Mouse (Mus musculus): ENCODE data around the gene Tnrc18. TPM values are rescaled to one million over a fixed set of nuclear protein-coding genes. Genes with fewer than 3 reads are reported as not detected.

Gene Tnrc18
- polyA plus RNA-seq, 1 experiment from 2014 or later, result 32.5 TPM

- no peak overlapping the region for H3K4me3 ChIP-seq (ENCODE audit: low read depth, low read length)
- WGBS, result 71% methylated on average over 25 of the region's 25 CpGs
- no peak overlapping the region for H3K4me2 ChIP-seq (ENCODE audit: low read depth)
- ATAC-seq (ENCODE audit: insufficient read depth, low FRiP score, low TSS enrichment) (peak; percentile 14; the same call in 1 of the 2 replicates), DNase-seq (ENCODE audit: low spot score) (no peak)
- no peak overlapping the region for H3K27ac ChIP-seq (ENCODE audit: low read depth, low read length)
- no peaks in the 10 kb centered on the region for H3K36me3 ChIP-seq (ENCODE audit: control insufficient read depth, insufficient read depth, low read length)
- H3K9ac ChIP-seq (ENCODE audit: low read length), result no peak overlapping the region
- H3K27me3 ChIP-seq (ENCODE audit: control insufficient read depth, insufficient read depth, low read length), result no peaks in the 10 kb centered on the region
- H3K4me1 ChIP-seq (ENCODE audit: control insufficient read depth, insufficient read depth, low read length), result no peaks in the 10 kb centered on the region
- no peaks in the 10 kb centered on the region for H3K9me3 ChIP-seq (ENCODE audit: control insufficient read depth, low read length)
These were observed 99.0 kb downstream of the Tnrc18 start for GRCm38 (mm10) chr5:142718486-142718885.

- no peak overlapping the region for H3K4me3 ChIP-seq (ENCODE audit: low read depth, low read length)
- no peaks in the 10 kb centered on the region for H3K27me3 ChIP-seq (ENCODE audit: control insufficient read depth, insufficient read depth, low read length)
- H3K4me1 ChIP-seq (ENCODE audit: control insufficient read depth, insufficient read depth, low read length), result no peaks in the 10 kb centered on the region
- H3K36me3 ChIP-seq (ENCODE audit: control insufficient read depth, insufficient read depth, low read length), result no peaks in the 10 kb centered on the region; the same call in 1 of the 2 replicates
- WGBS, result 32% methylated on average over 4 of the region's 4 CpGs
- H3K9ac ChIP-seq (ENCODE audit: low read length), result no peak overlapping the region
- ATAC-seq (ENCODE audit: insufficient read depth, low FRiP score, low TSS enrichment) (peak; percentile 69), DNase-seq (ENCODE audit: low spot score) (peak; percentile 83)
- H3K4me2 ChIP-seq (ENCODE audit: low read depth), result no peak overlapping the region
- H3K27ac ChIP-seq (ENCODE audit: low read depth, low read length), result no peak overlapping the region
- H3K9me3 ChIP-seq (ENCODE audit: control insufficient read depth, low read length), result no peaks in the 10 kb centered on the region
These were observed 99.4 kb downstream of the Tnrc18 start for GRCm38 (mm10) chr5:142718037-142718436.

- Histone ChIP-seq H3K36me3 (ENCODE audit: control insufficient read depth, insufficient read depth, low read length) (peaks cover 3% of the 10 kb centered on the region; the same call in 1 of the 2 replicates), H3K9me3 (ENCODE audit: control insufficient read depth, low read length) (peaks cover 7% of the 10 kb centered on the region; the same call in 1 of the 2 replicates), H3K9ac (ENCODE audit: low read length) (no peak overlapping the region), H3K27ac (ENCODE audit: low read depth, low read length) (no peak overlapping the region), H3K4me1 (ENCODE audit: control insufficient read depth, insufficient read depth, low read length) (no peaks in the 10 kb centered on the region), H3K4me3 (ENCODE audit: low read depth, low read length) (no peak overlapping the region), H3K27me3 (ENCODE audit: control insufficient read depth, insufficient read depth, low read length) (no peaks in the 10 kb centered on the region), H3K4me2 (ENCODE audit: low read depth) (no peak overlapping the region)
- WGBS, result 83% methylated on average over 6 of the region's 6 CpGs
- ATAC-seq (ENCODE audit: insufficient read depth, low FRiP score, low TSS enrichment), result no peak
- DNase-seq (ENCODE audit: low spot score), result no peak
These were observed 101.4 kb downstream of the Tnrc18 start for GRCm38 (mm10) chr5:142716056-142716455.

- Histone ChIP-seq H3K9ac (ENCODE audit: low read length) (no peak overlapping the region), H3K4me3 (ENCODE audit: low read depth, low read length) (no peak overlapping the region), H3K4me2 (ENCODE audit: low read depth) (no peak overlapping the region), H3K27ac (ENCODE audit: low read depth, low read length) (no peak overlapping the region), H3K27me3 (ENCODE audit: control insufficient read depth, insufficient read depth, low read length) (no peaks in the 10 kb centered on the region), H3K4me1 (ENCODE audit: control insufficient read depth, insufficient read depth, low read length) (no peaks in the 10 kb centered on the region), H3K36me3 (ENCODE audit: control insufficient read depth, insufficient read depth, low read length) (peaks cover 3% of the 10 kb centered on the region; the same call in 1 of the 2 replicates), H3K9me3 (ENCODE audit: control insufficient read depth, low read length) (peaks cover 7% of the 10 kb centered on the region; the same call in 1 of the 2 replicates)
- WGBS, result 88% methylated on average over 9 of the region's 9 CpGs
- DNase-seq (ENCODE audit: low spot score) (no peak), ATAC-seq (ENCODE audit: insufficient read depth, low FRiP score, low TSS enrichment) (no peak)
These were observed 102.4 kb downstream of the Tnrc18 start for GRCm38 (mm10) chr5:142715059-142715458.

GRCm38 (mm10) chr5:142713966-142714365, 103.5 kb downstream of the Tnrc18 start:
- H3K9me3 ChIP-seq (ENCODE audit: control insufficient read depth, low read length), result peaks cover 7% of the 10 kb centered on the region; the same call in 1 of the 2 replicates
- no peak overlapping the region for H3K27ac ChIP-seq (ENCODE audit: low read depth, low read length)
- ATAC-seq (ENCODE audit: insufficient read depth, low FRiP score, low TSS enrichment), result no peak
- WGBS, result 90% methylated on average over 10 of the region's 10 CpGs
- no peak overlapping the region for H3K9ac ChIP-seq (ENCODE audit: low read length)
- no peaks in the 10 kb centered on the region for H3K4me1 ChIP-seq (ENCODE audit: control insufficient read depth, insufficient read depth, low read length)
- H3K27me3 ChIP-seq (ENCODE audit: control insufficient read depth, insufficient read depth, low read length), result no peaks in the 10 kb centered on the region
- no peak overlapping the region for H3K4me2 ChIP-seq (ENCODE audit: low read depth)
- DNase-seq (ENCODE audit: low spot score), result no peak
- H3K36me3 ChIP-seq (ENCODE audit: control insufficient read depth, insufficient read depth, low read length), result peaks cover 3% of the 10 kb centered on the region; the same call in 1 of the 2 replicates
- no peak overlapping the region for H3K4me3 ChIP-seq (ENCODE audit: low read depth, low read length)

GRCm38 (mm10) chr5:142712373-142712772, 105.1 kb downstream of the Tnrc18 start:
- Histone ChIP-seq H3K27me3 (ENCODE audit: control insufficient read depth, insufficient read depth, low read length) (no peaks in the 10 kb centered on the region), H3K9ac (ENCODE audit: low read length) (no peak overlapping the region), H3K27ac (ENCODE audit: low read depth, low read length) (no peak overlapping the region), H3K4me1 (ENCODE audit: control insufficient read depth, insufficient read depth, low read length) (no peaks in the 10 kb centered on the region), H3K4me3 (ENCODE audit: low read depth, low read length) (no peak overlapping the region), H3K36me3 (ENCODE audit: control insufficient read depth, insufficient read depth, low read length) (peaks cover 5% of the 10 kb centered on the region; the same call in 1 of the 2 replicates), H3K9me3 (ENCODE audit: control insufficient read depth, low read length) (peaks cover 7% of the 10 kb centered on the region; the same call in 1 of the 2 replicates), H3K4me2 (ENCODE audit: low read depth) (no peak overlapping the region)
- DNase-seq (ENCODE audit: low spot score) (no peak), ATAC-seq (ENCODE audit: insufficient read depth, low FRiP score, low TSS enrichment) (no peak)
- 83% methylated on average over 5 of the region's 5 CpGs for WGBS

- no peak overlapping the region for H3K4me3 ChIP-seq (ENCODE audit: low read depth, low read length)
- no peak for ATAC-seq (ENCODE audit: insufficient read depth, low FRiP score, low TSS enrichment)
- no peak for DNase-seq (ENCODE audit: low spot score)
- 90% methylated on average over 7 of the region's 7 CpGs for WGBS
- H3K9me3 ChIP-seq (ENCODE audit: control insufficient read depth, low read length), result peaks cover 7% of the 10 kb centered on the region; the same call in 1 of the 2 replicates
- no peak overlapping the region for H3K9ac ChIP-seq (ENCODE audit: low read length)
- H3K27me3 ChIP-seq (ENCODE audit: control insufficient read depth, insufficient read depth, low read length), result no peaks in the 10 kb centered on the region
- no peaks in the 10 kb centered on the region for H3K4me1 ChIP-seq (ENCODE audit: control insufficient read depth, insufficient read depth, low read length)
- H3K27ac ChIP-seq (ENCODE audit: low read depth, low read length), result no peak overlapping the region
- H3K36me3 ChIP-seq (ENCODE audit: control insufficient read depth, insufficient read depth, low read length), result peaks cover 5% of the 10 kb centered on the region; the same call in 1 of the 2 replicates
- H3K4me2 ChIP-seq (ENCODE audit: low read depth), result no peak overlapping the region
These were observed 108.0 kb downstream of the Tnrc18 start for GRCm38 (mm10) chr5:142709436-142709835.

- Histone ChIP-seq H3K4me1 (ENCODE audit: control insufficient read depth, insufficient read depth, low read length) (peaks cover 4% of the 10 kb centered on the region; the same call in 1 of the 2 replicates), H3K4me2 (ENCODE audit: low read depth) (no peak overlapping the region), H3K27me3 (ENCODE audit: control insufficient read depth, insufficient read depth, low read length) (no peaks in the 10 kb centered on the region), H3K9me3 (ENCODE audit: control insufficient read depth, low read length) (peaks cover 7% of the 10 kb centered on the region; the same call in 1 of the 2 replicates), H3K9ac (ENCODE audit: low read length) (no peak overlapping the region), H3K27ac (ENCODE audit: low read depth, low read length) (no peak overlapping the region), H3K4me3 (ENCODE audit: low read depth, low read length) (no peak overlapping the region), H3K36me3 (ENCODE audit: control insufficient read depth, insufficient read depth, low read length) (peaks cover 5% of the 10 kb centered on the region; the same call in 1 of the 2 replicates)
- WGBS, result 91% methylated on average over 5 of the region's 5 CpGs
- ATAC-seq (ENCODE audit: insufficient read depth, low FRiP score, low TSS enrichment) (no peak), DNase-seq (ENCODE audit: low spot score) (no peak)
These were observed 109.8 kb downstream of the Tnrc18 start for GRCm38 (mm10) chr5:142707709-142708108.

- no peak for ATAC-seq (ENCODE audit: insufficient read depth, low FRiP score, low TSS enrichment)
- H3K4me1 ChIP-seq (ENCODE audit: control insufficient read depth, insufficient read depth, low read length), result peaks cover 7% of the 10 kb centered on the region; the same call in 1 of the 2 replicates
- no peaks in the 10 kb centered on the region for H3K9me3 ChIP-seq (ENCODE audit: control insufficient read depth, low read length)
- 91% methylated on average over 10 of the region's 10 CpGs for WGBS
- H3K27ac ChIP-seq (ENCODE audit: low read depth, low read length), result no peak overlapping the region
- 0 out of 2 replicates have a peak overlapping the region, but pooled peaks have one; percentile 26 for H3K9ac ChIP-seq (ENCODE audit: low read length)
- no peak for DNase-seq (ENCODE audit: low spot score)
- H3K4me3 ChIP-seq (ENCODE audit: low read depth, low read length), result no peak overlapping the region
- H3K36me3 ChIP-seq (ENCODE audit: control insufficient read depth, insufficient read depth, low read length), result peaks cover under 1% of the 10 kb centered on the region; the same call in 1 of the 2 replicates
- no peak overlapping the region for H3K4me2 ChIP-seq (ENCODE audit: low read depth)
- H3K27me3 ChIP-seq (ENCODE audit: control insufficient read depth, insufficient read depth, low read length), result peaks cover 7% of the 10 kb centered on the region
These were observed 113.9 kb downstream of the Tnrc18 start for GRCm38 (mm10) chr5:142703569-142703968.
